Mouse (Mus musculus) neural tube, embryonic 12.5 days (tissue): ENCODE results near the gene Srbd1. TPM values are rescaled to one million over a fixed set of nuclear protein-coding genes. Genes with fewer than 3 reads are reported as not detected.
A peak's percentile ranks its signal among the peaks of the same experiment; 100 is the strongest.

Experiments used
- ATAC-seq: fragments of 200-750 bp; cut with Nextera tagmentation; 2 replicates; pipeline ENCODE4 v1.8.0; 2017; ENCODE audit warnings: low read depth, mild to moderate bottlenecking, moderate TSS enrichment, moderate library complexity; ENCODE audit not compliant: low FRiP score
- H3K27ac ChIP-seq: fragments of 300-500 bp; sonication (generic); 2 replicates; pipeline ENCODE4 v1.5.1; 2016
- H3K27me3 ChIP-seq: fragments of 300-500 bp; sonication (generic); replicated peaks from 2 replicates; pipeline ENCODE4 v1.6.1; 2016; ENCODE audit warnings: mild to moderate bottlenecking
- H3K36me3 ChIP-seq: fragments of 300-500 bp; sonication (generic); 2 replicates; pipeline ENCODE4 v1.6.1; 2016; ENCODE audit warnings: mild to moderate bottlenecking
- H3K4me1 ChIP-seq: fragments of 300-500 bp; sonication (generic); 2 replicates; pipeline ENCODE4 v1.6.1; 2016
- H3K4me2 ChIP-seq: fragments of 300-500 bp; sonication (generic); replicated peaks from 2 replicates; pipeline ENCODE4 v1.6.1; 2016; ENCODE audit warnings: mild to moderate bottlenecking
- H3K4me3 ChIP-seq: fragments of 300-500 bp; sonication (generic); 2 replicates; pipeline ENCODE4 v1.5.1; 2016
- H3K9ac ChIP-seq: fragments of 300-500 bp; sonication (generic); 2 replicates; pipeline ENCODE4 v1.6.1; 2016; ENCODE audit warnings: mild to moderate bottlenecking
- H3K9me3 ChIP-seq: fragments of 300-500 bp; sonication (generic); 2 replicates; pipeline ENCODE4 v1.6.1; 2016; ENCODE audit warnings: mild to moderate bottlenecking
- WGBS: fragments of 180-500 bp; shearing (Covaris S2); methylation state at CpG from one replicate; pipeline ENCODE4 v1.1.7; 2016; 5-methylcytosine and 5-hydroxymethylcytosine counted together
- polyA plus RNA-seq: library from polyadenylated mRNA; unstranded; fragments of >200 nt; fragmentation: Nextera tagmentation; extraction: Ambion mirVana; gene quantifications from 2 replicates; pipeline ENCODE4 v1.2.1, GENCODE M21; 2016

The Srbd1 gene
- polyA plus RNA-seq, 1 experiment from 2014 or later = 18.3 TPM

DNA sequence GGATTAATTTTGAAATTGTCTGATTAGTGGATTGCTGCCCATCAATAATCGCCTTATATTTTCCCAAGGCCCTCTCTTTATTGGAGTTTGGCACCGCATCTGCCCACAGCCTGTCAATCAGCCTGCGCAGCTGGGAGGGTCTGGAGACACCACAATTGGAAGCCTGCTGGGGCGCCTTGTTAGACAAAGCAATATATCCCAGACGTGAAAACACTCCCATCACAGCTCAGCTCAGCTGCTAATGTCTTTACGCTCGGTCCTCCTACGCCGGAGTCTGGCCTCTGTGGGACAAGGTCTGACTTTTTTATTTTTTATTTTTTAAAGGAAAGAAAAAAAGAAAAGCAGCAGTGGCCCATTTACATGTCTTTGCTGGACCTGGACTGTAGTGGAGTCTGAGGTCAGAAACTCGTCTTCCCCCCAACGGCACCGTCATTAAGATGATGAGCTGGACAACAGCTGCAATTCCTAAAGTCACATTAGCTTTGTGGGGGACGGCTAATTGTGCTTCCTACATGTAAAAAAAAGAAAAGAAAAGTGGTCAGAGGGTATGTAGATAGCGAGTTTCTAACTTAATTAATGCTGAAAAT, 195.0 kb downstream of the Srbd1 start:
- Histone ChIP-seq H3K4me1 (peaks cover 7% of the 10 kb centered on the region; the same call in 1 of the 2 replicates), H3K9ac (no peak overlapping the region), H3K27ac (no peak overlapping the region), H3K36me3 (no peaks in the 10 kb centered on the region), H3K9me3 (no peaks in the 10 kb centered on the region), H3K4me2 (peak overlapping the region; percentile 28; the same call in 1 of the 2 replicates), H3K27me3 (0 out of 2 replicates have a peak, but pooled peaks cover 2% of the 10 kb centered on the region), H3K4me3 (no peak overlapping the region)
- 11% methylated on average over 14 of the region's 14 CpGs for WGBS
- ATAC-seq = peak; percentile 84

DNA sequence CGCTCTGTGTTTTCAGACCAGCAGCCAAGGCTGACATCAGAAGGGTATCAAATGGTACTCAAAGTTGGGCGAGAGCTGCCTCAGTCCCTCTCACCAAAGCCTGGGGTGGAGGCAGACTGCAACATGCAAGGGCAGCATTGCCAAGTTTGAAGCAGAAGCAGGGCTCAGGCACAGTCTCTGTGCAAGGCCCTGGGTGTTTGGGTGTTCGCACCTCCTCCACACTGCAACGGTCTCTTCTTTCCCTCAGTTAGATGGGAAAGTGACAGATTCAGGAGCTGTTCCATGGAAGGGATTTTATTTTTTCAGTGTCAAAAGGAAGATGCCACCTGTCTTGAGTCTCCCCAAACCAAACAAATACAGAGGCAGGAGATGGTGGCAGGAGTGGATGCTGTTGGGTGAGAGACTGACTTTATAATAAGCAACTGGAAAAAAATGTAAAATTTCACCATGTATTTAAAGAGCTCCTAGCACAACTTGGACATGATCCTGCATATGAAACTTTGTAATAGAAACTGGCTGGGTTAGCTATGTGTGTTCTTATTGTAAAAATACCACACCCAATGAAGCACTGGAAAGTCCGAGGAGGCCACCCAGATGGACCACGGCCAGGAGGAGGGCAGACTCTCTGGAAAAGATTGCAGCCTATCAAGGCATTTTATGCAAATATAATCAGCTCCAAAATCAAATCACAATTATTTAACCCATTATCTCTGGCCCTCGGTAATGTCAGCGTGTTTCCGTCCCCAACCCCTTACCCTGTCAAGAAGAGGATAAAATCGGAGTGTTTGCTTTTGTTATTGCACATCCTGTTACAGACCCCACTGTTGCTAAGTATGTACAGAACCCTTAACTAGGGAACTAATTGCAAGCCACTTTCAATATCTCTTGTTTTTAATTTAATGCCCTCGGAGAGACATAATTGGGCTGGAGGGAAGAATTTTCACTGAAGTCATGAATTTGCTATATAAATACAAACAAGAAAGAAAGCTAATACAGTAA, 195.8 kb downstream of the Srbd1 start:
- WGBS = 81% methylated on average over 11 of the region's 11 CpGs
- H3K9ac ChIP-seq = no peak overlapping the region
- ATAC-seq = no peak
- no peak overlapping the region for H3K4me2 ChIP-seq
- peaks cover 7% of the 10 kb centered on the region; the same call in 1 of the 2 replicates for H3K4me1 ChIP-seq
- no peaks in the 10 kb centered on the region for H3K36me3 ChIP-seq
- 0 out of 2 replicates have a peak, but pooled peaks cover 2% of the 10 kb centered on the region for H3K27me3 ChIP-seq
- no peaks in the 10 kb centered on the region for H3K9me3 ChIP-seq
- H3K4me3 ChIP-seq = no peak overlapping the region
- H3K27ac ChIP-seq = no peak overlapping the region

DNA sequence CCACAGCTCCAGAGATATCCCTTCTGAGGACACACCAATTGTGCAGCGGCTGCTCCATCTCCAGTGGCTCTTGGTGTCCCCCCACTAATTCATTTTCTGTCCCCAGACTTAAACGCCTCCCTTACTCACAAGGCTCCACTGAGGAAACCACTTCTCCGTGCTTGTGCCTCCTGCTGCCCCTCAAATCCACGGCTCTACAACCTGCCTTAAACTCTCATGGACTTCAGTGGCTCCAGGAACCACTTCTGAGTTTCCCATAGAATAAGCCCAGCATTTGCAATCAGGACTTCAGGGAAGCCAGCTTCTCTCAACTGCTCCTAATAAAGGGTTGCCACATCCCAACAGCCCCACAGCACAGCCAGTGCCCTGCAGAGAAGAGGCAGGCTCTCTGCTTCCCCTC, 200.2 kb downstream of the Srbd1 start:
- Histone ChIP-seq H3K27me3 (0 out of 2 replicates have a peak, but pooled peaks cover 2% of the 10 kb centered on the region), H3K4me1 (no peaks in the 10 kb centered on the region), H3K27ac (no peak overlapping the region), H3K4me3 (no peak overlapping the region), H3K4me2 (no peak overlapping the region), H3K36me3 (no peaks in the 10 kb centered on the region), H3K9me3 (no peaks in the 10 kb centered on the region), H3K9ac (no peak overlapping the region)
- ATAC-seq = no peak
- 77% methylated on average over 4 of the region's 4 CpGs for WGBS

DNA sequence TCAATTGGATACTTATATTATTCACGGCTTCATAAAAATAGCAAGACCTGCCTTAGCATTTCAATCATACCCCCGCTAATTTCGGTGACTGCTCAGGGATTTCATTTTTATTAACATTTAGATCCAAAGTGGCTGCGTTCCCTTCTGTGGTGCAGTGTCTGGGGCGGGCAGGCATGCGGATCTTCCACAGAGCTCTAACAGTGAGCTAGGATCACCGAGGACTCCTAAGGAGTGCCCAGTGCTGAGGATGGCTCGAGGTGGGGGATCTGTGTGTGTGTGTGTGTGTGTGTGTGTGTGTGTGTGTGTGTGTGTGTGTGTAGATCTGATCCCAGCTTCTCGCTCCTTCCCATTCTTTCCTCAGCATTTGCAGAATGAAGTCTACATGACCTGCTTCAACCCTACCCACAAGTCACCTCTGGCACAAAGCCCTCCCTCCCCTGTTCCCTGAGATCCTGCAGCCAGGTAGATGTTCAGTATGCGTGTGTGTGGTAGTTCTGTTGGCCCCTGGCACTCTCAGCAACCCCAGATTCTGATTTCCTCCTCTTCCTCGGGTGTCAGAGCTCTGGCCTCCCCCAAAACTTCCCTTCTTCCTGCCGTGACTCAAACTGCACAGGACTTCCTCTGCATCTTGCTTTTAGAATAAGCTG, 200.9 kb downstream of the Srbd1 start:
- Histone ChIP-seq H3K4me2 (no peak overlapping the region), H3K9me3 (no peaks in the 10 kb centered on the region), H3K36me3 (no peaks in the 10 kb centered on the region), H3K27me3 (0 out of 2 replicates have a peak, but pooled peaks cover 2% of the 10 kb centered on the region), H3K27ac (no peak overlapping the region), H3K4me3 (no peak overlapping the region), H3K9ac (no peak overlapping the region), H3K4me1 (no peaks in the 10 kb centered on the region)
- ATAC-seq = peak; percentile 44; the same call in 1 of the 2 replicates
- 64% methylated on average over 12 of the region's 12 CpGs for WGBS

DNA sequence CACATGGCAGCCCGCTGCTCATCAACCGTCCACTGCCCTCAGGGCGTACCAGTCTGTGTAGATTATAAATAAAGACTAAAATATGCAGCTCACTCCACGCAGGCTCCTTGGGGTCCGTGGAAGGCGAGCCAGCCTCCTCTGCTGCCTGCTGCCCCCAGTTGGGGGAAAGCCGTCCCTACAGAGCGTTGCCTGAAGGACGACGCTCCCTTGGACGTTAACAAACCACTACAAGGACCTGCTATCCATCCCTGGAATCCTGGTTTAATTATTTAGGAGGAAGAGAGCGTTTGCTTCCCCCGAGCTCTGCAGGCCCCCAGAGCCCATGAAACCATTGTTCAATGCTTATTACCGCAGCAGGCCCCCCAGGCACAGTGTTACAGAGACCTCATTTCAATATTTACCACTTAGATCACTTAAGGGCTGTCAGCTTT, 201.4 kb downstream of the Srbd1 start:
- Histone ChIP-seq H3K27ac (no peak overlapping the region), H3K4me1 (no peaks in the 10 kb centered on the region), H3K4me3 (no peak overlapping the region), H3K27me3 (0 out of 2 replicates have a peak, but pooled peaks cover 2% of the 10 kb centered on the region), H3K36me3 (no peaks in the 10 kb centered on the region), H3K9me3 (no peaks in the 10 kb centered on the region), H3K9ac (no peak overlapping the region), H3K4me2 (0 out of 2 replicates have a peak overlapping the region, but pooled peaks have one; percentile 9)
- 41% methylated on average over 14 of the region's 14 CpGs for WGBS
- peak; percentile 71 for ATAC-seq

DNA sequence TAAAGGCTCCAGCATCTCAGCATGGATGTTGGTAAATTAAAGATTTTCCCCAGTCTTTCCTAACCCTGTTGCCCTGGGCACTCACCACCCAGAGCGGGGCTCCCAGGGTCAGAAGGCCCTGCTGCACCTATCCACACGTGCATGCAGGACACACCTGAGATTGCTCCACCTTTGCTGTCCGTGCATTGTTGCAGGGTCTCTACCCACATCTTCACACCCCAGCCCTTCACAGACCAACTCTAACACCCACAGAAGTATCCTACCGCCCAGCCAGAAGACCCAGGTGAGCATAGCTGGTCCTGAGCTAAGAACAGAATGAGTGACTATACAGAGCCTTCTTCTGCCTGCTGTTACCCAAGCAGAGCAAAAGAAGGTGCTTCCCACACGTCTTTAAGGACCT, 201.9 kb downstream of the Srbd1 start:
- H3K4me2 ChIP-seq = no peak overlapping the region

DNA sequence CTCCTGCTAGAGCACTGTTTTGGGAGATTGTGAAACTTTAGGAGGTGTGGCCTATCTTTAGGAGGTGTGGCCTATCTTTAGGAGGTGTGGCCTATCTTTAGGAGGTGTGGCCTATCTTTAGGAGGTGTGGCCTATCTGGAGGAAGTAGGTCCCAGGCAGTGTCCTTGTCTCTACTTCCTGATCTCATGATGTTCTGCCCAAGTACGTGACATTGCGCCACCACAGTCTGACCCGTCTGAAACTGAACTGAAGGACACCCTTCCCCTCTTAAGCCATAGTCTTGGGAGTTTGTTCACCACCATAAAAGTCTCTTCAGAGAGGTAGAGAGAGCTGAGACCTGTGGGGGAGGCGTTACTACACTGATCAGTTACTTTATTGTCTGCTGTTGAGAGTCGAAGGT, 202.9 kb downstream of the Srbd1 start:
- Histone ChIP-seq H3K4me2 (no peak overlapping the region), H3K9me3 (no peaks in the 10 kb centered on the region), H3K9ac (no peak overlapping the region), H3K36me3 (no peaks in the 10 kb centered on the region), H3K27me3 (no peaks in the 10 kb centered on the region), H3K4me3 (no peak overlapping the region), H3K27ac (no peak overlapping the region), H3K4me1 (no peaks in the 10 kb centered on the region)
- ATAC-seq = no peak
- 91% methylated on average over 5 of the region's 5 CpGs for WGBS

More for the DNA sequence above, 201.9 kb downstream of the Srbd1 start:
- no peaks in the 10 kb centered on the region for H3K36me3 ChIP-seq
- no peak overlapping the region for H3K4me3 ChIP-seq
- 88% methylated on average over 5 of the region's 5 CpGs for WGBS
- H3K27ac ChIP-seq = no peak overlapping the region
- H3K9ac ChIP-seq = no peak overlapping the region
- no peaks in the 10 kb centered on the region for H3K9me3 ChIP-seq
- no peak for ATAC-seq
- H3K4me1 ChIP-seq = no peaks in the 10 kb centered on the region
- no peaks in the 10 kb centered on the region for H3K27me3 ChIP-seq

DNA sequence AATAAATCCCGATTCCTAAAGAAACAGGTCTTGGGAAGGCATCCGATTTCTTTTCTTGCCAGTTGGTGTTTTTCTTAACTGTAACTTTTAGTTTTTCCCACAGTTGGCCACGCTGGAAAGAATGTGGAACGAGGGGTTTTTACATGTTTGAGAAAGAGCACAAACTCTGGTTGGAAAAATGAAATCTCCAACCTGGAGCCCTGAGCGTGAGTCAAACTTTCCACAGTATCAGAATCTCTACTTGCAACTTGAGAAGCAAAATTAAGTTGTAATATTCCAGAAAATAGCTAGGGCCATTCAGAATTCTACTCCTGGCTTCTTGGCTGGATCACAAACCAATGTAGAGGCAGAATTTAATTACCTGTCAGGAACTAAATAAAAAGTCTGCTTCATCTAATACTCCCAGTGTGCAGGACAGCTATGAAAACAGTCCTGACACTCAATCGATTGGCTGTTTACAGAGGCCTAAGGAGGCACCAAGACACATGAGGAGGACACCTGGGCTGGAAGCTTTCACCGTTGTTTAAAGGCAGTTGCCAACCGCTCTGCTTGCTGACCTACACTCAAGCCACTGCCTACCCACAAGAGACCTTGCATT, 203.7 kb downstream of the Srbd1 start:
- H3K9ac ChIP-seq = no peak overlapping the region
- H3K4me3 ChIP-seq = no peak overlapping the region
- no peaks in the 10 kb centered on the region for H3K9me3 ChIP-seq
- no peak overlapping the region for H3K27ac ChIP-seq
- H3K4me1 ChIP-seq = no peaks in the 10 kb centered on the region
- ATAC-seq = no peak
- WGBS = 82% methylated on average over 8 of the region's 8 CpGs
- no peak overlapping the region for H3K4me2 ChIP-seq
- no peaks in the 10 kb centered on the region for H3K36me3 ChIP-seq
- H3K27me3 ChIP-seq = no peaks in the 10 kb centered on the region

DNA sequence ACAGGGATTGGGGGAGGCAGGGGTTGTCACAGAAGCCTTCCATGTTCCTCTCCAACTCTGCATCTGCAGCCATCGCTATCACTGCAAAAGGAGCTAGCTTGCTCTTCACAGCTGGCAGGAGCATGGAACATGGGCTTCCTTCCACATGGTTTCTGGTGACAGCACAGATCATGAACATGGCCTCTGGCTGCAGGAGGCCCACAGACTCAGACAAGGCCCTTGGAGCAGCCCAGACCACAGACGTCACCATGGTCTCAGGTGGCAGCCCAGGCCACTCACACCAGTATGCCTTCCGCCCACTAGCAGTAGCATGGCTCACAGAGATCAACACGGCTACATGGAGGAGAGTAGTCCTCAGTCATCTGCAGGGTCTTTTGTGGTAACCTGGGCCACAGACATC, 207.8 kb downstream of the Srbd1 start:
- H3K27ac ChIP-seq = no peak overlapping the region
- no peak overlapping the region for H3K9ac ChIP-seq
- H3K4me3 ChIP-seq = no peak overlapping the region
- H3K27me3 ChIP-seq = no peaks in the 10 kb centered on the region
- H3K9me3 ChIP-seq = no peaks in the 10 kb centered on the region
- no peak overlapping the region for H3K4me2 ChIP-seq
- no peak for ATAC-seq
- 0 out of 2 replicates have a peak, but pooled peaks cover 8% of the 10 kb centered on the region for H3K4me1 ChIP-seq
- 96% methylated on average over 4 of the region's 4 CpGs for WGBS
- H3K36me3 ChIP-seq = no peaks in the 10 kb centered on the region

DNA sequence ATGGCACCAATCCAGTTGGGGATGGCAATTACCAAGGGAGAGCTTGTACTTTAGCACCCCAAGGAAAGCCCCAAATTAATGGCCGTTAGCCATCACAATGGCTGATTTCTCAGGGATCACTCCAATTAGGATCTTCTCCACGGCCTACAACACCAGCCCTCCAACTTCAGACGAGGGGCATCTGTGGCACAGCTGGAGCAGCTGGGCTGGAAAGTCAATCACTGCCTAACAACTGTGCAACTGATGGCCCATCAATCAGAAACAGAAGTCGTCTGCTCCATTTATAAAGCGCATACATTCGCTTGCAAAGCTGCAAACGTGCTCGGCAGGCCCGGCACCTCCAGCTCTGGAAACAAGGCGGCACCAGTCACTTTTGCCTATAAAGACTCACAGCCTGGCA, 209.7 kb downstream of the Srbd1 start:
- no peaks in the 10 kb centered on the region for H3K27me3 ChIP-seq
- no peak for ATAC-seq

More for the DNA sequence above, 209.7 kb downstream of the Srbd1 start:
- Histone ChIP-seq H3K9me3 (no peaks in the 10 kb centered on the region), H3K27ac (no peak overlapping the region), H3K4me1 (0 out of 2 replicates have a peak, but pooled peaks cover 8% of the 10 kb centered on the region), H3K9ac (no peak overlapping the region), H3K36me3 (no peaks in the 10 kb centered on the region), H3K4me2 (no peak overlapping the region), H3K4me3 (no peak overlapping the region)
- 26% methylated on average over 10 of the region's 10 CpGs for WGBS
